Mouse (Mus musculus) liver, embryonic 13.5 days (tissue): ENCODE measurements around the gene Prss37. TPM values are rescaled to one million over a fixed set of nuclear protein-coding genes. Genes with fewer than 3 reads are reported as not detected.

Experiments
- polyA plus RNA-seq: library from polyadenylated mRNA; unstranded; fragments of >200 nt; fragmentation: Nextera tagmentation; extraction: Ambion mirVana; gene quantifications from 2 replicates; pipeline ENCODE4 v1.2.1, GENCODE M21; 2015

The Prss37 gene
- polyA plus RNA-seq, 1 experiment from 2014 or later, result not detected

Other genes starting within 250 kb of the Prss37 start
- 17.3 and 19.3 TPM in 2 replicates for gene Agk, start 194.3 kb downstream of the Prss37 start, polyA plus RNA-seq
- 0.98 and 1.0 TPM in 2 replicates for gene E330009J07Rik, start 83.4 kb downstream of the Prss37 start, polyA plus RNA-seq
- not detected in 2 replicates for gene Wee2, start 80.4 kb downstream of the Prss37 start, polyA plus RNA-seq
- 94.1 and 106 TPM in 2 replicates for gene Ssbp1, start 48.2 kb downstream of the Prss37 start, polyA plus RNA-seq
- gene Tas2r137, start 28.3 kb downstream of the Prss37 start, polyA plus RNA-seq, result not detected in 2 replicates
- gene Tas2r108, start 26.0 kb downstream of the Prss37 start, polyA plus RNA-seq, result not detected in 2 replicates
- gene Olfr461, start 35.5 kb upstream of the Prss37 start, polyA plus RNA-seq, result not detected in 2 replicates
- gene Olfr460, start 50.0 kb upstream of the Prss37 start, polyA plus RNA-seq, result not detected in 2 replicates
- gene Clec5a, start 66.3 kb upstream of the Prss37 start, polyA plus RNA-seq, result 4.8 and 5.4 TPM in 2 replicates
- gene Tas2r138, start 93.8 kb upstream of the Prss37 start, polyA plus RNA-seq, result not detected in 2 replicates
- gene Mgam, start 109.3 kb upstream of the Prss37 start, polyA plus RNA-seq, result 0.51 and 0.66 TPM in 2 replicates